Mouse (Mus musculus) liver, embryonic 16.5 days (tissue): ENCODE results near the gene Hsp90ab1. TPM values are rescaled to one million over a fixed set of nuclear protein-coding genes. Genes with fewer than 3 reads are reported as not detected.

Experiments used
- ATAC-seq: fragments of 200-750 bp; cut with Nextera tagmentation; 2 replicates; pipeline ENCODE4 v1.8.0; 2017; ENCODE audit warnings: low read depth, mild to moderate bottlenecking, moderate number of reproducible peaks, moderate library complexity
- H3K27ac ChIP-seq: fragments of 300-500 bp; sonication (generic); 2 replicates; pipeline ENCODE4 v1.5.1; 2014; ENCODE audit warnings: mild to moderate bottlenecking, low read length
- H3K27me3 ChIP-seq: fragments of 300-500 bp; sonication (generic); 2 replicates; pipeline ENCODE4 v1.6.1; 2014; ENCODE audit warnings: low read depth, low read length, mixed read lengths; ENCODE audit not compliant: control insufficient read depth, insufficient read depth
- H3K36me3 ChIP-seq: fragments of 300-500 bp; sonication (generic); 2 replicates; pipeline ENCODE4 v1.6.1; 2014; ENCODE audit warnings: mild to moderate bottlenecking; ENCODE audit not compliant: control insufficient read depth, insufficient read depth
- H3K4me1 ChIP-seq: fragments of 300-500 bp; sonication (generic); 2 replicates; pipeline ENCODE4 v1.6.1; 2014; ENCODE audit warnings: low read depth, low read length, mixed read lengths; ENCODE audit not compliant: control insufficient read depth
- H3K4me2 ChIP-seq: fragments of 300-500 bp; sonication (generic); 2 replicates; pipeline ENCODE4 v1.6.1; 2014; ENCODE audit warnings: low read depth, low read length, mixed read lengths
- H3K4me3 ChIP-seq: fragments of 300-500 bp; sonication (generic); 2 replicates; pipeline ENCODE4 v1.5.1; 2014; ENCODE audit warnings: low read depth, mild to moderate bottlenecking, low read length
- H3K9ac ChIP-seq: fragments of 300-500 bp; sonication (generic); 2 replicates; pipeline ENCODE4 v1.6.1; 2014; ENCODE audit warnings: low read depth, low read length
- H3K9me3 ChIP-seq: fragments of 300-500 bp; sonication (generic); replicated peaks from 2 replicates; pipeline ENCODE4 v1.6.1; 2016; ENCODE audit warnings: low read length; ENCODE audit not compliant: control insufficient read depth
- WGBS: fragments of 180-500 bp; shearing (Covaris S2); extraction: QIAGEN DNeasy Blood & Tissue Kit; methylation state at CpG from one replicate; pipeline ENCODE4 v1.1.7; 2014; ENCODE audit not compliant: insufficient replicate concordance; 5-methylcytosine and 5-hydroxymethylcytosine counted together
- polyA plus RNA-seq: library from polyadenylated mRNA; unstranded; fragments of >200 nt; fragmentation: Nextera tagmentation; extraction: Ambion mirVana; gene quantifications from 2 replicates; pipeline ENCODE4 v1.2.1, GENCODE M21; 2015

Gene Hsp90ab1
- polyA plus RNA-seq, 1 experiment from 2014 or later = 564 TPM

GRCm38 (mm10) chr17:45544001-45544872, 28.8 kb downstream of the Hsp90ab1 start:
- Histone ChIP-seq H3K4me1 (peaks cover under 1% of the 10 kb centered on the region), H3K9me3 (no peaks in the 10 kb centered on the region), H3K9ac (no peak overlapping the region), H3K4me3 (no peak overlapping the region), H3K4me2 (no peak overlapping the region), H3K36me3 (no peaks in the 10 kb centered on the region), H3K27ac (no peak overlapping the region), H3K27me3 (peaks cover 79% of the 10 kb centered on the region)
- WGBS = 5% methylated on average over 24 of the region's 24 CpGs
- ATAC-seq = no peak

- Histone ChIP-seq H3K4me3 (no peak overlapping the region), H3K9ac (no peak overlapping the region), H3K9me3 (no peaks in the 10 kb centered on the region), H3K4me2 (no peak overlapping the region), H3K27me3 (peaks cover 74% of the 10 kb centered on the region), H3K36me3 (no peaks in the 10 kb centered on the region), H3K4me1 (no peaks in the 10 kb centered on the region), H3K27ac (no peak overlapping the region)
- no peak for ATAC-seq
- WGBS = 10% methylated on average over 1 of the region's 1 CpGs
Measured at GRCm38 (mm10) chr17:45543115-45543514, 30.0 kb downstream of the Hsp90ab1 start.

- no peak overlapping the region for H3K9ac ChIP-seq
- H3K4me1 ChIP-seq = no peaks in the 10 kb centered on the region
- WGBS = 54% methylated on average over 2 of the region's 2 CpGs
- H3K9me3 ChIP-seq = no peaks in the 10 kb centered on the region
- H3K27me3 ChIP-seq = peaks cover 70% of the 10 kb centered on the region
- no peak overlapping the region for H3K4me3 ChIP-seq
- H3K27ac ChIP-seq = no peak overlapping the region
- no peaks in the 10 kb centered on the region for H3K36me3 ChIP-seq
- H3K4me2 ChIP-seq = no peak overlapping the region
- ATAC-seq = no peak
Measured at GRCm38 (mm10) chr17:45542705-45543104, 30.4 kb downstream of the Hsp90ab1 start.

- Histone ChIP-seq H3K4me2 (no peak overlapping the region), H3K9ac (no peak overlapping the region), H3K27ac (no peak overlapping the region), H3K4me3 (no peak overlapping the region), H3K27me3 (peaks cover 65% of the 10 kb centered on the region), H3K9me3 (no peaks in the 10 kb centered on the region), H3K4me1 (no peaks in the 10 kb centered on the region), H3K36me3 (no peaks in the 10 kb centered on the region)
- 18% methylated on average over 6 of the region's 6 CpGs for WGBS
- no peak for ATAC-seq
Measured at GRCm38 (mm10) chr17:45542129-45542528, 30.9 kb downstream of the Hsp90ab1 start.

GRCm38 (mm10) chr17:45539664-45540063, 33.4 kb downstream of the Hsp90ab1 start:
- H3K9ac ChIP-seq = no peak overlapping the region
- H3K9me3 ChIP-seq = no peaks in the 10 kb centered on the region
- WGBS = 67% methylated on average over 21 of the region's 21 CpGs
- H3K4me3 ChIP-seq = no peak overlapping the region
- no peak overlapping the region for H3K27ac ChIP-seq
- no peak for ATAC-seq
- H3K27me3 ChIP-seq = peaks cover 59% of the 10 kb centered on the region
- no peaks in the 10 kb centered on the region for H3K4me1 ChIP-seq
- no peak overlapping the region for H3K4me2 ChIP-seq
- no peaks in the 10 kb centered on the region for H3K36me3 ChIP-seq

- Histone ChIP-seq H3K36me3 (no peaks in the 10 kb centered on the region), H3K4me2 (no peak overlapping the region), H3K4me3 (no peak overlapping the region), H3K4me1 (no peaks in the 10 kb centered on the region), H3K27ac (no peak overlapping the region), H3K9me3 (no peaks in the 10 kb centered on the region), H3K27me3 (peaks cover 55% of the 10 kb centered on the region), H3K9ac (no peak overlapping the region)
- ATAC-seq = no peak
- 42% methylated on average over 4 of the region's 4 CpGs for whole genome bisulfite sequencing
Measured at GRCm38 (mm10) chr17:45538394-45538793, 34.7 kb downstream of the Hsp90ab1 start.

- WGBS = 14% methylated on average over 5 of the region's 5 CpGs
- H3K4me2 ChIP-seq = no peak overlapping the region
Measured at GRCm38 (mm10) chr17:45536264-45536663, 36.8 kb downstream of the Hsp90ab1 start.

GRCm38 (mm10) chr17:45532896-45533295, 40.2 kb downstream of the Hsp90ab1 start:
- no peak overlapping the region for H3K4me2 ChIP-seq
- no peaks in the 10 kb centered on the region for H3K4me1 ChIP-seq
- H3K27ac ChIP-seq = no peak overlapping the region
- no peak overlapping the region for H3K9ac ChIP-seq
- no peak overlapping the region for H3K4me3 ChIP-seq
- H3K36me3 ChIP-seq = no peaks in the 10 kb centered on the region
- H3K9me3 ChIP-seq = no peaks in the 10 kb centered on the region
- peaks cover 49% of the 10 kb centered on the region for H3K27me3 ChIP-seq
- WGBS = 38% methylated on average over 15 of the region's 15 CpGs
- ATAC-seq = no peak

More at GRCm38 (mm10) chr17:45536264-45536663, 36.8 kb downstream of the Hsp90ab1 start:
- H3K9me3 ChIP-seq = no peaks in the 10 kb centered on the region
- H3K4me3 ChIP-seq = no peak overlapping the region
- no peaks in the 10 kb centered on the region for H3K4me1 ChIP-seq
- no peak overlapping the region for H3K27ac ChIP-seq
- no peak for ATAC-seq
- H3K27me3 ChIP-seq = peaks cover 45% of the 10 kb centered on the region
- no peaks in the 10 kb centered on the region for H3K36me3 ChIP-seq
- H3K9ac ChIP-seq = no peak overlapping the region

GRCm38 (mm10) chr17:45530346-45530782, 42.7 kb downstream of the Hsp90ab1 start:
- H3K27me3 ChIP-seq = peaks cover 36% of the 10 kb centered on the region
- WGBS = 34% methylated on average over 13 of the region's 13 CpGs
- ATAC-seq = no peak
- no peak overlapping the region for H3K9ac ChIP-seq
- H3K9me3 ChIP-seq = no peaks in the 10 kb centered on the region
- H3K27ac ChIP-seq = no peak overlapping the region
- H3K4me2 ChIP-seq = no peak overlapping the region
- H3K36me3 ChIP-seq = no peaks in the 10 kb centered on the region
- H3K4me3 ChIP-seq = no peak overlapping the region
- H3K4me1 ChIP-seq = no peaks in the 10 kb centered on the region
